Mouse (Mus musculus): ENCODE data around the gene Mylk2.
A peak's percentile ranks its signal among the peaks of the same experiment; 100 is the strongest.

The Mylk2 gene

DNA sequence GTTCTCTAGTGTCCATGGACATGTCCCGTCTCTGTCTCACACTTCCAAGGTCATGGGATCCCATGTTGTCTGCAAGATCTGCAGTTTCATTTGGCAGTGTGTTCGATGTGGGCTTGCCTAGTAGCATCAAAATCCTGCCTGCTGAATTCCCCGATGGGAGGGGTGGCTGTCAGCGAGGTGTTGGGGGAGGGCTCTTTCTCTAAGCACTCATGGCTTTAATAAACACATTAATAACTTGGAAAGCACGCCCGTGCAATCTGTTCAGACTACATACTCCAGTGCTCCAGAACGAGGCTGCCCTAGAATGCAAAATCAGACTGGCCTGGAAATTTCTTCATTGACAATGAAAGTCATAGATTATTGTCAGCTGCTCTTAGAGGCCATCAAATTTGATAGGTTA lies 35.9 kb downstream of the Mylk2 start:
- DNase-seq, result peak; percentile 41

DNA sequence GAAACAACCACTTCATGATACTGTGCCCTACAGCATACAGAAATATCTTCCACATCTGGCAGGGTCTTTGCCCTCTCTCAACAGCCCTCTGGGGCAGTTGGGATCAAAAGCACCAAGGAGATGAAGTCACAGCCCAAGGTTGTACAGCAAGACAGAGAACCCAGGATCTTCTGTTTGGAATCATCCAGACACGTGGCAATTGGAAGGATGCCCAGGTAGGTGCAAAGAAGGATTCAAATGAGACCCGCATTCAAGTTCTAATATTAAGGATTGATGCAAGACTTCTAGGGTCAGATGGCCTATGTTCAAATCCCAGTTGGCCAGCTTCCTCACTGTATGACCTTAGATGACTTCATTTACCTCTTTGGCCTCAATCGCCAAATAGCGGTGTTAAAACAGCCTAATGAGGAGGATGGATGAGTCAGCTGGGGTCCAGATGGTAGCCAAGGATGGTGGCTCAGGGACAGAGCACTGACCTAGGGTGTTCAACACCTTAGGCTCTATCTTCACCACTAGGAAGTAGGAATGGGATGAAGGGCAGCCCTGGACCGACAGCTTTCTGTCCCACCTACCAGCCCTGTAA lies 37.4 kb downstream of the Mylk2 start:
- DNase-seq, result no peak

GRCm38 (mm10) chr2:152950358-152951064 lies 39.4 kb downstream of the Mylk2 start:
- no peak for DNase-seq

GRCm38 (mm10) chr2:152951065-152951849 lies 40.1 kb downstream of the Mylk2 start, which contains the start of gene Dusp15:
Gene Dusp15, minus strand, starts transcription at chr2:152951698.
- peak; percentile 39 for DNase-seq

DNA sequence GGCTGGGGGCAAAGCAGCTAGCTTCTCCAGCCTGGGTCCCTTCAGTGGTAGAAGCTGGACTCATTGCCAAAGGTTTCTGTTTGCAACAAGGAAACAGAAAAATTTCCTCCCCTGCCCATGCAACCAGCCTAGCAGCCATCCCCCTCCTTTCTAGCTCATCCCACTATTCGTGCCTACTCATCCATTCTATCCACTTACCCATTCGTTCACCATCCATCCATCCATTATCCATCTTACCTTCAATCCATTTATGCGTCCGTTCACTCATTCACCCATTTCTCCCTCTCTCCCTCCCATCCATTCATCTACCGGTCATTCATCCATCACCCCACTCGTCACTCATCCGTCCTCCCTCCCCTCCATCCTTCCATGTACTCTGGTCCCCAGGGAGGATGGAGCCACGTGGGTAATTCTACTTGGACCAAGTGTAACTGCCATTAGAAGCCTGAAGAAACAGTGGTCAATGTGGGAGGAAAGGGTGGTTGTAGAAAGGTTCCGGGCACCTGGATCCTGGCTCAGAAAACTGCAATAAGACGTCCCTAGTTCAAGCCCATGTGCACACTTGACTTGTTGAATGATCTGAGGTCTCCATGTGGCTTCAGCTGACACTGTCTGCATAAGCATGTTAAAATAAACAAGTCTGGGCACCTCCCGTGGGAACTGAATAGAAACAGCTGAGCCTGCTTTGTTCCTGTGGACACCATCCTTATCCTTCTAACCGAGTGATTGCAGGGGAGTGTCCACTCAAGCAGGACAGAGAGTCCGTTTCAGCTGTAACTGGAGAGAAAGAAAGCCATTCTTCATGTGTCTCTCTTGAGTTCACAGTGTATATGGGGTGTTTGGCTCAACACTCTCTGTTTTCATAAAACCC lies 40.9 kb downstream of the Mylk2 start:
- no peak for DNase-seq

GRCm38 (mm10) chr2:152958116-152958515 lies 47.0 kb downstream of the Mylk2 start:
- DNase-seq, result peak; percentile 47

DNA sequence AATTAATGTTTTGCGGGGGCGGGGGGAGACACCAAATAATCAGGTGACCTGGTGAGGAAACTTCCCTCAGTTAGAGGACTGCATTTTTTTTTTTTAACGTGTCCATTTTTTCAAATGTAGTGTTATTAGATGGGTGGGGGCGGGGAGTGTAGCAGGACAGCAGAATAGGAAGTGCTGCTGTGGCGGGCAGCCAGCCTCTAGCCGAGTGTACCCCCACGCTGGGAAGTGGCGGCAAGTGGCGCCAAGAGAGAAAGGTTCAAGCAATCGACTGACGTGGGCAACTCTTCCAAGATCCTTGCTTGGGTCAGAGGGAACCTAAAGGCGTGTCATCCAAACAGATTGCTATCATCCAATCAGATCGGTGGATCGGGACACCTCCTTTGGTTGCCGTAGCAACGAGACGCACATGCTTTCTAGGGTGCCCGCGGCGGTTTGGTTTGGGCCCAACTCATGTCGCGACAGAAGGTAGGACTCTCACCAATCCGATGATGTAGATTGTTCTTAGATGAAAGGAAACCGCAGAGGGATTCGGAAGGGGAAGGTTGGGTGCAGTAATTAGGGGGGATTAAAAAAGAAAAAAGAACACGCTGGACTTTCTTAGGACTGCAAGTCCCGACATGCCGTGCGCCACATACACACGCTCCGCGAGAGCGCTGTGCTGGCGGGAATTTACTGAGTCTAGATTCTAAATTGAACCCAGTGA lies 51.1 kb downstream of the Mylk2 start, which contains the start of gene Ttll9:
TSS of gene Ttll9 (plus strand) at position 395 of the 703 bp plus-strand sequence.
- DNase-seq, result peak; percentile 89

DNA sequence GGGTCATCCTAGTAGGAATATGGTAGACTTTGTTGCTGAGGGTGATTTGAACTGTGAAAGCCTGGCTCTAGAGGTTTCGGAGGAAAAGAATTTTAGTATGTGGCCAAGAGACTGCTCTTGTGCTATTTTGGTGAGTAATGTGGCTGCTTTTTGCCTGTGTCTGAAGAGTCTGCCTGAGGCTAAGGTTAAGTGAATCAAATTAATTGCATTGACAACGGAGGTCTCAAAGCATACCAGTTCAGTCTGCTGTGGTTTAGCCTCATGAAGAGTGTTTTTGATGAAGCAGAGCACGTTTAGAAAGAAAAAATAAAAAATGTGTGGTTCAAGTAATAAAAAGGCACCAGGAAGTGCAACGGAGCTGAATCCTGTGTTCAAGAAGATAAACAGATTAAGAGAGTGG lies 54.4 kb downstream of the Mylk2 start:
- DNase-seq, result no peak
